Mouse (Mus musculus): ENCODE data around the gene Ulk4.

Gene Ulk4

DNA sequence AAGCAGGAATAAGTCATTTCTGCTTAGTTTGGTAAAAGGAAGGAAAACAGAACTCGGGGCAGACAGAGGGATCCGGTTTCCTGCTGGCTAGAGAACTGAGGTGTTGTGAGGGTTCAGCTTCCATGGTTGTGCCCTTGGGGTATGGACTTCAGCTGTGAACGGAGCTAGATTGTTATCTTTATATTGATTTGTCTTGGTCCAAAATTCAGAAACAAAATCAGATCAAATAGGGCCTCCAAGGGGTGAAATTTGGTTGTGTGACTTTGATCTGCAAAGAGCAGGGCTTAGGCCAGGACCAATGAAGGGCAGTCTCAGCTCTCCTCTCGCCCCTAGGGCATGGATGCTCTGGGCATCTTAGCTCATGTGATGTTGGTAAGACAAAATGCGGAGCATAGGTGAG lies 292.5 kb downstream of the Ulk4 start:
- no peak for DNase-seq (ENCODE audit: low spot score in 2 of 2)

- DNase-seq (ENCODE audit: low spot score in 2 of 2), result no peak
Measured at GRCm38 (mm10) chr9:120983849-120984248, 293.1 kb downstream of the Ulk4 start.

DNA sequence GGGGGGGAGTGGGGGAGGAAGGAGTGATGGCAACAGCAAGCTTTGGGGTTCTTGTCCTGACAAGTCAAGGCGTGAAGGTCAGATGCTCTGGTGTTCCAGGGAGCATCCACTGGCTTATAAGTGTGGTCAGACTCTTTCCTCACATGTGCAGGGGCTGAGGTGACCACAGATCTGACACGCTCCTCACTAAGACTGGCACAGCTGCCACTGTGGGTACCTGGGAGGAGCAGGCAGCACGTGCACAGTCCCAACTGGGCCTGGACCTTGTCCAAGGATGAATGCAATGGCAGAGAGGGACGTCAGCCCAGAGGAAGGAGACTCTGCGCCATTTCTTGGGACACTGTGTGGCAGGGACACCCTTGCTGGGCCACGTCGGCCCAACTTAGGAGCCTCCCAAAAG lies 295.2 kb downstream of the Ulk4 start:
- DNase-seq (ENCODE audit: low spot score in 2 of 2), result no peak

DNA sequence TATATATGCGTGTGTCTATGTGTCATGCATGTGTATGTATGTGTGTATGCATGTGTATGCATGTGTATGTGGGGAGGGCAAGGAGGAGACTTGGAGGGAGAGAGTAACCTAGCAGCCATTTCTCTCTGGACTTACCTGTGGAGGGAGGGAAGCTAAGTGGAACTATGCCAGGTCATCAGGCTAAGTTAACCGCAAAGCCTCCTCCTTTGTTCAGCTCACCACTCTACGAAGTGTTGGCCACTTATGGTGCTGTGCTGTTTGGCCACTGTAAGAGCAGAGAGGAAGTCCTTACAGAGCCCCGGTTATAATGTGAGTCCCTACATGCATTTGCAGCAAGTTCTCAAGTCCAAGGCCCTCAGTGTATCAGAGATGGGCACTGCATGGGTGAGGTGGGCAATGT lies 300.1 kb downstream of the Ulk4 start:
- DNase-seq (ENCODE audit: low spot score in 2 of 2), result no peak

DNA sequence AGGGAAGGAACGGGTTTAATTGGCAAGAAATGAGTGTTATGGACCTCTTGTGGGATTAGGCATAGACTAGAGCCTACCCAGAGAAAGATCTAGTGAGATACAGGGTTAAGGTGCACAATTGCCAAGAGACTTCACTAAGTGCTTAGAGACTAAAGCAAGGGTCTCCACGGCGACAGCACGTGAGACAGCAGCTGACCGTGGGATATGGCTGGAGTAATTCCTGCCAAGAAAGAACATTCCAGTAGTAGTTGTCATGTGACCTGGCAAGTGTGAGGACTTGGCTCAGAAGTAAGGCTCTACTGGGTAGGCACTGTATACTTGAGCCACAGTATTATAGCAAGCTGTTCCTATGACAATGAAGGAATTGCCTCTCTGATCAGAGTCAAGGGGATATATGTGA lies 300.8 kb downstream of the Ulk4 start:
- no peak for DNase-seq (ENCODE audit: low spot score in 2 of 2)

- DNase-seq (ENCODE audit: low spot score in 2 of 2), result no peak
Measured at GRCm38 (mm10) chr9:120974209-120974608, 302.8 kb downstream of the Ulk4 start.

DNA sequence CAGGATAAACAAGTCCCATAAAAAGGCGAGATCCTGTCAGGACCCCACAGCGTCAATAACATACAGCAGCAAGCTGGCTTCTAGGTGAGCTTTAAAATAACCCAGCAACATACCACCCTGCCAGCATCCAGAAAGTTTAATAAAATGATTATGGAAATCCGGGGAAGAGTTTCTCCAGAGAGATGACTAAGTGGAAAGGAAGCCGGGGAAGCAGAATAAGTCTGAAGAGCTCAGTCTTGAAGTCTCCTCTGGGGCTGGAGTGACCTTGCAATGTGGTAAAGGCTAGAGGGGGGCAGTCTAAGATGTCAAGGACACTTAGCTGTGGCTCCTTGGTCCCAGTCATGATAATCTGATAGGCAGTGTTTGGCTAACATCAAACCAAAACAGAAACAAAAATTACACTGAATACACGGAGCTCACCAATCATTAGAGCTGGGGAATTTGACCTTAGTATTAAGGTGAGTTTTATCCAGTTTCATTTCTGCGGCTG lies 303.9 kb downstream of the Ulk4 start:
- DNase-seq (ENCODE audit: low spot score in 2 of 2), result no peak

DNA sequence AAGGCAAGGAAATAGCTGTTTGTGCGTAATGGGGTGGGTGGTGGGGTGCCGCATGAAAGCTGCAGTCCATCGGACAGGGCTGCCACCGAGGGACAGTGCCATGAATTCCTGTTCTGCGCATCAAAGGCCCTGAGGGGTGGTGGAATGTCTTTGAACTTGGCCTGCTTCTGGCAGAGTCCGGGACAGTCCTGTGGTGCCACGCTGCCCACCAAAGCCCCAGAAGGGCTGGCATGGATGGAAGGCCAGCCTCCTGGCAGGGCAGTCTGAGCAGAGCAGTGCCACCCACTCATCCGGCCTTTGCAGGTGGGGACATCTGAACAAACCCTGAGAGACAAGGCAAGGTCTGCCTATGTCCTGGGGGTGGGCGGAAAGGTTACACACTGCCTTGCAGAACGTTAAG lies 312.0 kb downstream of the Ulk4 start:
- no peak for DNase-seq (ENCODE audit: low spot score in 2 of 2)

DNA sequence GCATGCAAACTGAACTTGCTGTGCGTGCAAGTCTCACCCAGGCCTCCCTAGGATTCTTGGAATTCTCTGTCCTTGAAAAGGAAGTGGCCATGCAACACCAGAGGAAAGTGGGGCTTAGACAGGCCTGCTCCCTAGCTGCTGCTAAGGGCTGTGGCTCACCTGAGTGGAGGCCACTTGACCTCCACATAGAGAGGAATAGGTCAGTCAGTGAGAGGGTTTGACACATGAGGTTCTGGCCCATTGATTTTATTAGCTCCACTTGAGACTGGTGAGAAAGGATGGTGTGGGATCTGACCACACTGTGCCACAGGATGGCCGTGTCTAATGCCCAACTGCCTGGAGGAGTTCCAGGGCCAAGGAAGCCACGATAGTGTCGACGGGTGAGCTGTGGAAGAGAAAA lies 312.8 kb downstream of the Ulk4 start:
- no peak for DNase-seq (ENCODE audit: low spot score in 2 of 2)

GRCm38 (mm10) chr9:120963720-120964119 lies 313.3 kb downstream of the Ulk4 start:
- DNase-seq (ENCODE audit: low spot score in 2 of 2), result no peak

GRCm38 (mm10) chr9:120963104-120963503 lies 313.9 kb downstream of the Ulk4 start:
- no peak for DNase-seq (ENCODE audit: low spot score in 2 of 2)

DNA sequence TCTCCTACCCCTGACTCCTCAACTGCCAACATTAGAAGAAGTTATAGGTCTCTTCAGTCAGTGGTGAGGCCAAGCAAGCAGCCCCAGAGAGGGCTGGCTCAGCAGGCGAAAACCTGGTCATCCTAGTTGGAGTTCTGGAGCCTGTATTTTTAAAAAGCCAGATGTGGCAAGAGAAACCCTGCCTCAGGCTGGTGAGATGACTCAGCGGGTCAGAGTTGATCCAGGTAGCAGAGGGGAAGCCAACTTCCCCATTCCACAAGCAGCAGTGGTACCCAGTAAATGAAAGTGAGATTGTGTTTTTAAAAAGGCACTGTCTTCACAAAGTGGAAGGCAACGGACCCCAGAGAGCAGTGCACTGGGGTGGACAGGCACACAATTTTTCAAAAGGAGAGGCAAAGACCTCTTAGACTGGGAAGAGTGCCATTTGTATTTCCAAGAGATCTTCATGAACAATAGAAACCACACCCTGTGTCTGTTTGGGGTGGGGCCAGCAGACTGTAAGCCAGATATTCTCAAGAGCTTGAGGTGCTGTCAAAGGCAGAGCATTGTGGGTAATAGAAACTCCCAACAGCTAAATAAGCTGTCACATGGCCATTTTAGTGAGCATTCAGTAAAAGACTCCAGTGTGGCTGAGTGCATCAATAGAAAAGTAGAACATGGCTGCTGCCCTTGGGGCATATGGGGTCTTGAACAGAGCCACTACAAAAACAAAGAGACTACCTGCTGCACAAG lies 314.9 kb downstream of the Ulk4 start:
- no peak for DNase-seq (ENCODE audit: low spot score in 2 of 2)

DNA sequence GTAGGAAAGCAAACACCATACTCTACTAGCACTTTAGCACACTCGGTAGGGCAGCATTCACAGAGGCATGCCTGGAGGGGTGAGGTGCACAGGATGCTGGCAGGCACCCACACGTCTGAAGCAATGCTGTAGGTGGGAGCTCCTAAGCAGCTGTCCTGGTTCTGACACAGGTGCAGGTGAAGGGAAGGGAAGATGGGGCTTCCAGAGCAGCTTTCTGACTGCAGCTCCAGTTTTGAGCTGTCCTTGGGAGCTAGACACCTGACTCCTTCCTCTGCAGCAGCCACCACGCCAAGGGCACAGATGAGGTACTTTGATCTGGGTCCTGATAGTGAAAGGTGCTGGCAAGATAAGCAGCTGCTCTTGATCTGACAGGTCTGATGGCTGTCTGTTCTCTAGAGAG lies 315.5 kb downstream of the Ulk4 start:
- DNase-seq (ENCODE audit: low spot score in 2 of 2), result no peak

DNA sequence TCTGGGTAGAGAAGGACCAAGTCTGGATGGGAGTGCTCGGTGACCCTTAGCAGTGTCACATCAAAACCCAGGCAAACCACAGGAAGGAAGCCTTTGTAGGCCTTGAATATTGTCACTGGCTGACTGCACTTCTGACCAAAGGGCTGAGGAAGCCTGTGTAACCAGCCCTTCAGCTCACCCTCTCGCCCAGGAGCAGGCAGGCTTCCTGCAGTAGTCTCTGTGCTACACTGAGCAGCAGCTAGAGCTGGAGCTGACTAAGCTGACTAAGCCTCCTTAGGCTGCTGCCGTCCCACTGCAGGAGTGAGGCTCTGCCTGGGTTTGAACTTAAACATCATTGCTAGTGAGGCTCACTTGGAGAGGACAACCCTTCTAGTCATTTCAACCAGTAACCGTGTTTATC lies 316.4 kb downstream of the Ulk4 start:
- no peak for DNase-seq (ENCODE audit: low spot score in 2 of 2)

GRCm38 (mm10) chr9:120959225-120959624 lies 317.8 kb downstream of the Ulk4 start:
- DNase-seq (ENCODE audit: low spot score in 2 of 2), result no peak

GRCm38 (mm10) chr9:120958560-120958959 lies 318.4 kb downstream of the Ulk4 start:
- no peak for DNase-seq (ENCODE audit: low spot score in 2 of 2)

- DNase-seq (ENCODE audit: low spot score in 2 of 2), result no peak
Measured at GRCm38 (mm10) chr9:120958051-120958450, 318.9 kb downstream of the Ulk4 start.

DNA sequence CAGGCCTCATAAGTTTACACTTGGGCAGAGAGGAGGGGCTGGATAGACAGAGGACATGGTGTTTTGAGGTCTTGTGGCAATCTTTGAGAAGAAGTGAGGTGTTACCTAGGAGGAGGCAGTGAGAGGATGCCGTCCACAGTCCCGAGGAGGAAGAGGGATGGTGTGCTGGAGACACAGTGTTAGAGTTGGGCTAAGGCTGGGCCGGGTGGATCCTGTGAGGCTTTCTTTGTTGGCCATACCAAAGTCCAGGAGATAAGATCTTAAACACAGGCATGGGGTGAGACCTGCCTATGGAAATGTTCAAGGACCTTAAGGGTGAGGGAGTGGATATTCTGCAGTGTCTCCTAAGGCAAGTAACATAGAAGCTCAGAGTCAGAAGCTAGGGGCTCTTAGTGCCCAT lies 325.1 kb downstream of the Ulk4 start:
- DNase-seq (ENCODE audit: low spot score in 2 of 2), result no peak

DNA sequence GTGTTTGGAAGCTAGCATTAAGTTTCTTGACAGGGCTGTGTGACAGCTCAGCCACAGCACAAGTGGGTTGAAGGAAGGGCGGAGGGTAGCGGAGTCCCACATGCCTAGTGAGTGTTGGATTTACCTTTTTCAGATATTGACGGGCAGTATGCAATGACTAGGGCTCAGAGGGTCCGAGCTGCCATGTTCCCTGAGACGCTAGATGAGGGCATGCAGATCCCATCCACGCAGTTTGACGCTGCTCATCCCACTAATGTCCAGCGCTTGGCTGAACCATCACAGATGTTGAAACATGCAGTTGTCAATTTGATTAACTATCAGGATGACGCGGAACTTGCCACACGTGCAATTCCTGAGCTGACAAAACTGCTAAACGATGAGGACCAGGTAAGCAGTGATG lies 326.2 kb downstream of the Ulk4 start:
- no peak for DNase-seq (ENCODE audit: low spot score in 2 of 2)

DNA sequence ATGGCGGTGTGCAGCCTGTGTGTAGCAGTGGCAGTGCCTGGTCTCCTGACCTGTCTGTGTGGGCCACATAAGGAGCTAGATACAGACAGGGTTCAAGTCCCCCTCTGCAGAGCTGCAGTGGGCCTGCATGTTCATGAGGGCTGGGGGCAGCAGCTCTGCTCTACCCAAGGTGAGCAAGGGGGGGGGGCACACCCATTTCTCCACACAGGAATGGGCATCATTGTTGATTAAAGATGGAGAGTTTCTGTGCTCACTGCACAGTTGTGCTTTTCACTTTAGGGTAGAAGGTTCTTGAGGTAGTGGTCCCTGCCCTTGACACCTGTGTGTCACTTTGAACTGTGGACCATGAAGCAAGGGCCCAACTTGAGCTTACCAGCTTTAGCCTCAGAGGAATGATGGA lies 328.2 kb downstream of the Ulk4 start:
- no peak for DNase-seq (ENCODE audit: low spot score in 2 of 2)

DNA sequence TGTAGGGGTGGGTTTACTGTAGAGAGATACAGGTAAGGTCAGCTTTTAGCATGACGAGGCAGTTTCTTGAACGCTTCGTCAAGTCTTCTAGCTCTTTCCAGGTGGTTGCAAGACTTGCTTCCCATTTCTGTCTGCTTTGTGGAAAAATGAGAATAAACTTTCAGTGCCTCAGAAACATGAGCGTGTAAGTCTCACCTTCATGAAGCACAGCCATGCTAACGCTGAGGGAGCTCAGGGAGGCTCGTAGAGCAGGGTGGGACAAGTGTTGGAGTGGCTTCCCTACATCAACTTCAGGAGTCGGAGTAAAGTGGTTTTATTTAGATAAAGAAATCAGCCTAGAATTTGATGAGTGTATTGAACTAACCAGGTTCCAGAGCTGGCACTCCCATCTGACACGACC lies 330.9 kb downstream of the Ulk4 start:
- no peak for DNase-seq (ENCODE audit: low spot score in 2 of 2)

DNA sequence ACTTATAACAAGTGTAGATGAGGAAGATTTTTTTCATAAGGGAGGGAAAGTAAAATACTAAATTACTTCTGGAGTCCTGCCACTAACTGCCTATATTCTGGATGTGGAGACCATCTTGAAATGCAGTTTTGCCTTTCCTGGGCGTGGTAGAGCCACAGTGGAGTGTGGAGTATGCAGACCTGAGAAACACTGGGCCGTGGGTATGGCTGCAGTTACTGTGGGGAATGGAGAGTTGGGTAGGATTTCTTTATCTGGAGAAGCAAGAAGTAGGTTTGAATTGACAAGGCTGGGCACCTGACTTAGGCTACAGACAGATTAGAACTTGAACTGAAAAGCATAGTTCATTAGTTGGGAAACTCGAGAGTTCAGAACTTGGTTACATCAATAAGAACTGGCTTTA lies 332.8 kb downstream of the Ulk4 start:
- DNase-seq (ENCODE audit: low spot score in 2 of 2), result no peak

- no peak for DNase-seq (ENCODE audit: low spot score in 2 of 2)
Measured at GRCm38 (mm10) chr9:120943757-120944156, 333.2 kb downstream of the Ulk4 start.

- no peak for DNase-seq (ENCODE audit: low spot score in 2 of 2)
Measured at GRCm38 (mm10) chr9:120940858-120941257, 336.1 kb downstream of the Ulk4 start.
